Mouse (Mus musculus) liver, embryonic 14.5 days (tissue): ENCODE measurements around the gene Opalin. TPM values are rescaled to one million over a fixed set of nuclear protein-coding genes. Genes with fewer than 3 reads are reported as not detected.

Experiments
- ATAC-seq: fragments of 200-750 bp; cut with Nextera tagmentation; 2 replicates; pipeline ENCODE4 v1.8.0; 2017; ENCODE audit warnings: moderate number of reproducible peaks, mild to moderate bottlenecking, moderate library complexity; ENCODE audit not compliant: insufficient read depth
- DNase-seq, 3 experiments: peaks; one replicate each; pipeline ENCODE4 v3.0.0-alpha.2; 2012 to 2013; ENCODE audit warnings: low read depth in 3 of 3, low spot score in 3 of 3
- H3K27ac ChIP-seq: fragments of 300-500 bp; sonication (generic); 2 replicates; pipeline ENCODE4 v1.5.1; 2014; ENCODE audit warnings: moderate library complexity, mild to moderate bottlenecking, control low read depth, inconsistent platforms
- H3K27me3 ChIP-seq: fragments of 300-500 bp; sonication (generic); 2 replicates; pipeline ENCODE4 v1.6.1; 2014; ENCODE audit warnings: mild to moderate bottlenecking, low read length, moderate library complexity; ENCODE audit not compliant: control insufficient read depth, insufficient read depth
- H3K36me3 ChIP-seq: fragments of 300-500 bp; sonication (generic); replicated peaks from 2 replicates; pipeline ENCODE4 v1.6.1; 2014; ENCODE audit warnings: low read depth; ENCODE audit not compliant: control insufficient read depth, insufficient read depth
- H3K4me1 ChIP-seq, 2 experiments: fragments of 200-500 bp in 1 of 2; fragments of 300-500 bp in 1 of 2; sonication (generic) in 1 of 2; replicated peaks; 2 replicates each; pipeline ENCODE4 v1.6.1; 2012 to 2014; ENCODE audit warnings: antibody characterized with exemption in 1 of 2, inconsistent platforms in 1 of 2, low read length in 1 of 2; ENCODE audit not compliant: control insufficient read depth in 2 of 2, insufficient read depth in 2 of 2
- H3K4me2 ChIP-seq: fragments of 300-500 bp; sonication (generic); 2 replicates; pipeline ENCODE4 v1.6.1; 2014; ENCODE audit warnings: low read depth, mild to moderate bottlenecking, control low read depth, moderate library complexity
- H3K4me3 ChIP-seq, 2 experiments: fragments of 200-500 bp in 1 of 2; fragments of 300-500 bp in 1 of 2; sonication (generic) in 1 of 2; 2 replicates each; pipeline ENCODE4 v1.5.1; 2012 to 2014; ENCODE audit warnings: low read depth in 2 of 2, low read length in 2 of 2, mild to moderate bottlenecking in 2 of 2, control low read depth in 1 of 2, inconsistent platforms in 1 of 2, moderate library complexity in 1 of 2; ENCODE audit not compliant: insufficient read depth in 1 of 2
- H3K9ac ChIP-seq: fragments of 300-500 bp; sonication (generic); replicated peaks from 2 replicates; pipeline ENCODE4 v1.6.1; 2014; ENCODE audit warnings: mild to moderate bottlenecking, control low read depth, moderate library complexity
- H3K9me3 ChIP-seq: fragments of 300-500 bp; sonication (generic); 2 replicates; pipeline ENCODE4 v1.6.1; 2016; ENCODE audit warnings: low read length, mixed read lengths; ENCODE audit not compliant: control insufficient read depth
- CTCF ChIP-seq: IDR thresholded peaks from 2 replicates; pipeline ENCODE4 v1.5.1; 2016; ENCODE audit warnings: antibody characterized with exemption, low read depth, control low read depth
- EP300 ChIP-seq: IDR thresholded peaks from 2 replicates; pipeline ENCODE4 v1.6.1; 2016; ENCODE audit warnings: antibody characterized with exemption, low read depth
- WGBS: fragments of 180-500 bp; shearing (Covaris S2); extraction: QIAGEN DNeasy Blood & Tissue Kit; methylation state at CpG from one replicate; pipeline ENCODE4 v1.1.7; 2014; ENCODE audit not compliant: insufficient replicate concordance; 5-methylcytosine and 5-hydroxymethylcytosine counted together
- polyA plus RNA-seq, 2 experiments: library from polyadenylated mRNA; depleted of rRNA in 1 of 2; stranded (reverse) in 1 of 2; unstranded in 1 of 2; fragments of >200 nt; fragmentation: Nextera tagmentation in 1 of 2; extraction: Ambion mirVana in 1 of 2; gene quantifications; 2 replicates each; pipeline versions ENCODE4 v1.2.1 to v1.2.3; 2012 to 2014

The Opalin gene
- polyA plus RNA-seq, 2 experiments: not detected

- Histone ChIP-seq H3K9me3 (no peaks in the 10 kb centered on the region), H3K4me1 (no peaks in the 10 kb centered on the region), H3K9ac (no peak overlapping the region), H3K27ac (no peak overlapping the region), H3K36me3 (no peaks in the 10 kb centered on the region), H3K27me3 (no peaks in the 10 kb centered on the region), H3K4me2 (no peak overlapping the region), H3K4me3 (no peak overlapping the region)
- ATAC-seq: no peak
- TF ChIP-seq EP300: no peak
- WGBS: 48% methylated on average over 8 of the region's 8 CpGs
- no peak for DNase-seq
These were observed 30.6 kb upstream of the Opalin start for GRCm38 (mm10) chr19:41107530-41107929.

- WGBS: 41% methylated on average over 8 of the region's 8 CpGs
- Histone ChIP-seq H3K36me3 (no peaks in the 10 kb centered on the region), H3K4me1 (no peaks in the 10 kb centered on the region), H3K27ac (no peak overlapping the region), H3K9me3 (no peaks in the 10 kb centered on the region), H3K9ac (no peak overlapping the region), H3K27me3 (no peaks in the 10 kb centered on the region), H3K4me3 (no peak overlapping the region), H3K4me2 (no peak overlapping the region)
- TF ChIP-seq EP300 (no peak), CTCF (peak; percentile 35)
- no peak for ATAC-seq
- no peak for DNase-seq
These were observed 28.0 kb upstream of the Opalin start for GRCm38 (mm10) chr19:41104922-41105321.

GRCm38 (mm10) chr19:41101390-41101789 lies 24.5 kb upstream of the Opalin start:
- Histone ChIP-seq H3K9me3 (no peaks in the 10 kb centered on the region), H3K27me3 (no peaks in the 10 kb centered on the region), H3K4me3 (no peak overlapping the region), H3K4me2 (no peak overlapping the region), H3K9ac (no peak overlapping the region), H3K4me1 (no peaks in the 10 kb centered on the region), H3K36me3 (no peaks in the 10 kb centered on the region), H3K27ac (no peak overlapping the region)
- DNase-seq (no peak), ATAC-seq (no peak)
- WGBS: 59% methylated on average over 8 of the region's 8 CpGs
- no peak for TF ChIP-seq CTCF
- TF ChIP-seq EP300: no peak

- DNase-seq (no peak), ATAC-seq (no peak)
- no peak overlapping the region for H3K27ac ChIP-seq
- TF ChIP-seq EP300: no peak
- TF ChIP-seq CTCF: no peak
- WGBS: 79% methylated on average over 7 of the region's 7 CpGs
- no peak overlapping the region for H3K4me2 ChIP-seq
- H3K4me3 ChIP-seq: no peak overlapping the region
- no peaks in the 10 kb centered on the region for H3K36me3 ChIP-seq
- no peaks in the 10 kb centered on the region for H3K9me3 ChIP-seq
- no peak overlapping the region for H3K9ac ChIP-seq
- no peaks in the 10 kb centered on the region for H3K27me3 ChIP-seq
- no peaks in the 10 kb centered on the region for H3K4me1 ChIP-seq
These were observed 23.9 kb upstream of the Opalin start for GRCm38 (mm10) chr19:41100863-41101262.

GRCm38 (mm10) chr19:41097038-41097437 lies 20.1 kb upstream of the Opalin start:
- 57% methylated on average over 4 of the region's 4 CpGs for WGBS
- ATAC-seq (no peak), DNase-seq (no peak)
- no peak for TF ChIP-seq CTCF
- no peak for TF ChIP-seq EP300
- Histone ChIP-seq H3K4me3 (no peak overlapping the region), H3K27ac (no peak overlapping the region), H3K4me2 (no peak overlapping the region), H3K27me3 (no peaks in the 10 kb centered on the region), H3K9me3 (no peaks in the 10 kb centered on the region), H3K36me3 (no peaks in the 10 kb centered on the region), H3K9ac (no peak overlapping the region), H3K4me1 (no peaks in the 10 kb centered on the region)
